Mouse (Mus musculus) lung, adult 2 months (tissue): Measurements from ENCODE around the gene Hs2st1.

ENCODE experiments used
- CTCF ChIP-seq: fragments of 200-500 bp; IDR thresholded peaks from 2 replicates; pipeline ENCODE4 v1.5.1; 2011; ENCODE audit warnings: mild to moderate bottlenecking, low read length, control low read depth; ENCODE audit not compliant: insufficient read depth
- POLR2A ChIP-seq: fragments of 200-500 bp; IDR thresholded peaks from 2 replicates; pipeline ENCODE4 v1.6.1; 2011; ENCODE audit warnings: low read depth, mild to moderate bottlenecking, control low read depth, low read length, borderline replicate concordance; ENCODE audit errors: extremely low read depth

DNA sequence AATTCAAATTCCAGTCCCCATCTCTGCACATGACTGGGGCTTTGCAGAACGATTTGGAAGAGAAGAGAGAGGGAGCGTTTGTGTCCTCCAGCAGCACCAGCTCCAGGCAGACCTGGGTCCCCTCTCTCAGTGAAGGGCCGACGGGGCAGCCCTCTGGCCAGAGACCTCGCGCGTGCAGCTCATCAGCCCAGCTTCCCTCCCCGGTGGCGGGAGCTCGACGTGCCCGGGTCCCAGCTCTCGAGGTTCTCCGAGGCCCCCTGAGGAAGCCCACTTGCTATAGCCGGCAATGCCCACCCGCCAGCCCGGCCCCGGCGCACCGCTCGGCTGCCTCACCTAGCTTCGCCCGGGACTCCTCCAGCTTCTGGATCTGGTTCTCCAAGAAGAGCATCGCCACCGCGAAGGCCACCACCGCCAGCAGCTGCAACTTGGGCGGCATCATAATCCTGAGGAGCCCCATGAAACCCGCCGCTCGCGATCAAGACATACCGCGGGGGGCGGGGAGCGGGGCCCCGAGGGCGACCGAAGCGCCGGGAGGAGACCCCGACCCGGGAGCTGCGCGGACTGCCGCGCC is 495 bp downstream of the Hs2st1 start:
- TF ChIP-seq CTCF (no peak), POLR2A (no peak)
